ENCODE assay signal across 9 mouse cellular contexts in genomic region chr11:55414314-55414713, GRCm38 (mm10). TPM values are rescaled to one million over a fixed set of nuclear protein-coding genes. Genes with fewer than 3 reads are reported as not detected.
DNase-seq lines count a peak whose midpoint lies in the region; ATAC-seq and TF ChIP-seq lines count a peak whose summit lies in the region.
"Had no signal": no experiment of that assay in that cellular context is flagged by ENCODE, and none has a peak within 500 bp of the region (broad histone marks: within the 10 kb centered on the region; RNA-seq: fewer than 3 reads in every experiment).

No protein-coding gene starts in this region.

- no peak overlapping the region for H3ac ChIP-seq in C2C12 (ENCODE audit: control insufficient read depth, insufficient read length, low read depth)

- H3K9ac ChIP-seq in heart, embryonic 11.5 days (ENCODE audit: low read depth, low read length) = no peak overlapping the region

- peak overlapping the region; percentile 11; the same call in 1 of the 2 replicates for H3K4me2 ChIP-seq in heart, embryonic 11.5 days

- H3K79me2 ChIP-seq in C2C12 (ENCODE audit: control insufficient read depth, insufficient read depth) = peaks cover 100% of the 10 kb centered on the region

- peak; percentile 51 for DNase-seq in gastrocnemius, adult 18-20 months (ENCODE audit: low spot score)
- DNase-seq in gastrocnemius, postnatal 10 days = no peak
- DNase-seq in lung, adult 18-20 months = peak; percentile 78 to 85
- no peak for DNase-seq in B cell, adult 2 months
- no peak for DNase-seq in frontal cortex, postnatal 25 days (ENCODE audit: low spot score in 2 of 2)
- DNase-seq: spleen, adult 18-20 months had no signal

- peaks cover 94% of the 10 kb centered on the region for H3K79me3 ChIP-seq in C2C12 (ENCODE audit: low read depth)

- no peak overlapping the region; the same call in 1 of the 2 replicates for H3K27ac ChIP-seq in heart, embryonic 11.5 days (ENCODE audit: low read depth, low read length)

- peaks cover 69% of the 10 kb centered on the region for H3K36me3 ChIP-seq in C2C12 (ENCODE audit: control insufficient read depth, insufficient read depth)
- peaks cover 9% of the 10 kb centered on the region for H3K36me3 ChIP-seq in heart, embryonic 11.5 days (ENCODE audit: control insufficient read depth, insufficient read depth, low read length)

- no peaks in the 10 kb centered on the region for H3K27me3 ChIP-seq in C2C12 (ENCODE audit: control insufficient read depth, insufficient read depth, insufficient read length)
- no peaks in the 10 kb centered on the region for H3K27me3 ChIP-seq in heart, embryonic 11.5 days (ENCODE audit: control insufficient read depth, insufficient read depth, low read length)

- ATAC-seq in heart, embryonic 11.5 days (replicated peaks; ENCODE audit: insufficient number of reproducible peaks, low FRiP score, low TSS enrichment) = no peak
- ATAC-seq in activated CD4-positive, CD25-positive, alpha-beta regulatory T cell, adult 4 months = no peak

- no peak for TF ChIP-seq CTCF in C2C12 (IDR thresholded peaks at IDR 0.05; ENCODE audit: control insufficient read depth, insufficient read depth, insufficient read length)

- H3K4me3 ChIP-seq in C2C12 (ENCODE audit: insufficient read depth, poor library complexity, severe bottlenecking) = no peak overlapping the region
- no peak overlapping the region for H3K4me3 ChIP-seq in heart, embryonic 11.5 days (ENCODE audit: low read depth, low read length)

- WGBS in heart, embryonic 11.5 days (ENCODE audit: insufficient replicate concordance) = 47% methylated on average over 5 of the region's 5 CpGs

- no peaks in the 10 kb centered on the region for H3K9me3 ChIP-seq in heart, embryonic 11.5 days (replicated peaks; ENCODE audit: control insufficient read depth, low read length)

- H3K4me1 ChIP-seq in heart, embryonic 11.5 days (ENCODE audit: control insufficient read depth, insufficient read depth, low read length) = peaks cover 45% of the 10 kb centered on the region

TF ChIP-seq in C2C12, 6 proteins besides CTCF, POLR2A, EP300 and RAD21:
- TF ChIP-seq MAX (IDR thresholded peaks at IDR 0.05) (peak; percentile 57), FOSL1 (IDR thresholded peaks at IDR 0.05; ENCODE audit: insufficient read depth, low read length, poor library complexity, severe bottlenecking) (no peak), MYOD1 (IDR thresholded peaks at IDR 0.05; ENCODE audit: control insufficient read depth, insufficient read length, low read depth) (no peak), CEBPB (IDR thresholded peaks at IDR 0.05; ENCODE audit: low read depth) (peak; percentile 64), MYOG (IDR thresholded peaks at IDR 0.05; ENCODE audit: control insufficient read depth, extremely low read depth, insufficient read length) (no peak), USF1 (IDR thresholded peaks at IDR 0.05; ENCODE audit: low read depth) (peak; percentile 96)

RNA-seq across cellular contexts. Expression of gene Sparc, which starts 8.7 kb away (rescaled TPM):
- 100 to 1,000 TPM; 141 to 200 TPM for total RNA-seq in gastrocnemius, adult 18-20 months (2021)
- total RNA-seq in gastrocnemius, postnatal 10 days (2021) = 1,000 to 10,000 TPM; 2,118 to 2,804 TPM
- polyA plus RNA-seq in C2C12 (2012; fragmentation: generic; extraction: Trizol) = 632 TPM
- polyA plus RNA-seq in heart, embryonic 11.5 days (2014; fragmentation: Nextera tagmentation; extraction: Ambion mirVana) = 1,182 and 1,259 TPM in 2 replicates
- not detected for polyA plus RNA-seq in activated CD4-positive, CD25-positive, alpha-beta regulatory T cell, adult 4 months (2017; shearing (Covaris generic))

RNA-seq across cellular contexts. Expression of gene Atox1, which starts 46.7 kb away (rescaled TPM):
- 10 to 100 TPM; 38.2 to 40.3 TPM for total RNA-seq in gastrocnemius, adult 18-20 months (2021)
- 10 to 100 TPM; 66.8 to 84.1 TPM for total RNA-seq in gastrocnemius, postnatal 10 days (2021)
- 365 TPM for polyA plus RNA-seq in C2C12 (2012; fragmentation: generic; extraction: Trizol)
- polyA plus RNA-seq in heart, embryonic 11.5 days (2014; fragmentation: Nextera tagmentation; extraction: Ambion mirVana) = 273 and 292 TPM in 2 replicates
- polyA plus RNA-seq in activated CD4-positive, CD25-positive, alpha-beta regulatory T cell, adult 4 months (2017; shearing (Covaris generic)) = 100 to 1,000 TPM; 224 to 229 TPM

RNA-seq across cellular contexts. Expression of gene G3bp1, which starts 55.2 kb away (rescaled TPM):
- 10 to 100 TPM; 50.7 to 55.5 TPM for total RNA-seq in gastrocnemius, adult 18-20 months (2021)
- 10 to 100 TPM; 66.0 to 69.4 TPM for total RNA-seq in gastrocnemius, postnatal 10 days (2021)
- 82.5 TPM for polyA plus RNA-seq in C2C12 (2012; fragmentation: generic; extraction: Trizol)
- 125 and 133 TPM in 2 replicates for polyA plus RNA-seq in heart, embryonic 11.5 days (2014; fragmentation: Nextera tagmentation; extraction: Ambion mirVana)
- polyA plus RNA-seq in activated CD4-positive, CD25-positive, alpha-beta regulatory T cell, adult 4 months (2017; shearing (Covaris generic)) = 10 to 100 TPM; 62.4 to 65.3 TPM

Comparison
In these comparisons a context has a peak if more than half of its experiments do, and no peak if none do; other contexts are left out.
1. DNase-seq: peak in gastrocnemius, adult 18-20 months (single experiment) and lung, adult 18-20 months (2 of 2); none in gastrocnemius, postnatal 10 days (single experiment), B cell, adult 2 months (0 of 2) and frontal cortex, postnatal 25 days (0 of 2).
2. RNA of gene Sparc, which starts 8.7 kb away (polyA plus RNA-seq): 1,182 to 1,259 TPM in heart, embryonic 11.5 days and 632 TPM in C2C12 (single experiment); not detected in activated CD4-positive, CD25-positive, alpha-beta regulatory T cell, adult 4 months; every median in the first group is over 100 times any median in the second.